Mouse (Mus musculus) erythroblast, embryonic 14.5 days (primary cell): Measurements from ENCODE around the gene Sar1a. TPM values are rescaled to one million over a fixed set of nuclear protein-coding genes. Genes with fewer than 3 reads are reported as not detected.

Source experiments
- H3K27me3 ChIP-seq: 2 replicates; pipeline ENCODE4 v1.6.1; 2012; ENCODE audit warnings: inconsistent platforms; ENCODE audit not compliant: control insufficient read depth
- H3K36me3 ChIP-seq: 2 replicates; pipeline ENCODE4 v1.6.1; 2012; ENCODE audit warnings: mild to moderate bottlenecking, inconsistent platforms; ENCODE audit not compliant: control insufficient read depth
- H3K4me1 ChIP-seq: 2 replicates; pipeline ENCODE4 v1.6.1; 2012; ENCODE audit warnings: inconsistent platforms; ENCODE audit not compliant: control insufficient read depth
- H3K4me3 ChIP-seq: replicated peaks from 2 replicates; pipeline ENCODE3; 2012; ENCODE audit warnings: moderate library complexity, mild to moderate bottlenecking, inconsistent platforms
- H3K9me3 ChIP-seq: 2 replicates; pipeline ENCODE4 v1.6.1; 2012; ENCODE audit warnings: low read length, inconsistent platforms, mixed read lengths; ENCODE audit not compliant: control insufficient read depth
- GATA1 ChIP-seq: IDR thresholded peaks from 2 replicates; pipeline ENCODE4 v1.6.1; 2012; ENCODE audit warnings: low read length, inconsistent platforms, mixed read lengths
- TAL1 ChIP-seq: IDR thresholded peaks from 3 replicates; pipeline ENCODE4 v1.6.1; 2012; ENCODE audit warnings: low read length, inconsistent platforms, mixed read lengths
- polyA plus RNA-seq: library from polyadenylated mRNA; stranded (reverse); fragments of >175 nt; gene quantifications from 2 replicates; pipeline ENCODE4 v1.2.3, GENCODE M21; 2012

Gene Sar1a
- polyA plus RNA-seq, 1 experiment: 2.9 TPM

- Histone ChIP-seq H3K4me1 (peaks cover 38% of the 10 kb centered on the region), H3K27me3 (no peaks in the 10 kb centered on the region), H3K9me3 (no peaks in the 10 kb centered on the region), H3K36me3 (peaks cover 56% of the 10 kb centered on the region), H3K4me3 (peak overlapping the region; percentile 73)
- TF ChIP-seq GATA1: no peak
- no peak for TF ChIP-seq TAL1
Measured at GRCm38 (mm10) chr10:61697028-61697427, 16.9 kb downstream of the Sar1a start.

GRCm38 (mm10) chr10:61704663-61705062 is 24.6 kb downstream of the Sar1a start:
- H3K27me3 ChIP-seq: no peaks in the 10 kb centered on the region
- TF ChIP-seq TAL1 (no peak), GATA1 (no peak)
- no peak overlapping the region for H3K4me3 ChIP-seq
- H3K36me3 ChIP-seq: peaks cover 27% of the 10 kb centered on the region
- no peaks in the 10 kb centered on the region for H3K9me3 ChIP-seq
- peaks cover 3% of the 10 kb centered on the region; the same call in 1 of the 2 replicates for H3K4me1 ChIP-seq

- H3K4me1 ChIP-seq: peaks cover 3% of the 10 kb centered on the region; the same call in 1 of the 2 replicates
- H3K9me3 ChIP-seq: no peaks in the 10 kb centered on the region
- H3K4me3 ChIP-seq: no peak overlapping the region
- no peak for TF ChIP-seq GATA1
- no peak for TF ChIP-seq TAL1
- no peaks in the 10 kb centered on the region; the same call in 1 of the 2 replicates for H3K27me3 ChIP-seq
- H3K36me3 ChIP-seq: peaks cover 18% of the 10 kb centered on the region
Measured at GRCm38 (mm10) chr10:61706412-61707375, 26.6 kb downstream of the Sar1a start.

- H3K36me3 ChIP-seq: no peaks in the 10 kb centered on the region
- peaks cover 21% of the 10 kb centered on the region for H3K4me1 ChIP-seq
Measured at GRCm38 (mm10) chr10:61713601-61714000, 33.5 kb downstream of the Sar1a start.

GRCm38 (mm10) chr10:61714146-61714545 is 34.0 kb downstream of the Sar1a start:
- Histone ChIP-seq H3K4me1 (peaks cover 21% of the 10 kb centered on the region), H3K4me3 (no peak overlapping the region), H3K36me3 (no peaks in the 10 kb centered on the region), H3K9me3 (no peaks in the 10 kb centered on the region), H3K27me3 (no peaks in the 10 kb centered on the region; the same call in 1 of the 2 replicates)
- TF ChIP-seq TAL1: no peak
- TF ChIP-seq GATA1: no peak

More at GRCm38 (mm10) chr10:61713601-61714000, 33.5 kb downstream of the Sar1a start:
- Histone ChIP-seq H3K4me3 (no peak overlapping the region), H3K27me3 (no peaks in the 10 kb centered on the region; the same call in 1 of the 2 replicates), H3K9me3 (no peaks in the 10 kb centered on the region)
- TF ChIP-seq GATA1: no peak
- TF ChIP-seq TAL1: no peak

- no peaks in the 10 kb centered on the region; the same call in 1 of the 2 replicates for H3K27me3 ChIP-seq
- H3K4me1 ChIP-seq: peaks cover 21% of the 10 kb centered on the region
- TF ChIP-seq TAL1 (no peak), GATA1 (no peak)
- H3K9me3 ChIP-seq: no peaks in the 10 kb centered on the region
- H3K36me3 ChIP-seq: no peaks in the 10 kb centered on the region
- H3K4me3 ChIP-seq: peak within 1 kb of the TSS; percentile 64
Measured at GRCm38 (mm10) chr10:61714771-61715461, 34.8 kb downstream of the Sar1a start, which contains the start of gene Aifm2. Aifm2 (plus strand) TSS chr10:61715263.

- H3K27me3 ChIP-seq: no peaks in the 10 kb centered on the region; the same call in 1 of the 2 replicates
- H3K4me3 ChIP-seq: peak overlapping the region; percentile 64
- H3K9me3 ChIP-seq: no peaks in the 10 kb centered on the region
- peaks cover 21% of the 10 kb centered on the region for H3K4me1 ChIP-seq
- TF ChIP-seq TAL1: no peak
- no peak for TF ChIP-seq GATA1
- H3K36me3 ChIP-seq: no peaks in the 10 kb centered on the region
Measured at GRCm38 (mm10) chr10:61715462-61715837, 35.4 kb downstream of the Sar1a start.

- no peak overlapping the region for H3K4me3 ChIP-seq
- H3K36me3 ChIP-seq: no peaks in the 10 kb centered on the region
- H3K4me1 ChIP-seq: peaks cover 21% of the 10 kb centered on the region
- no peaks in the 10 kb centered on the region for H3K27me3 ChIP-seq
- TF ChIP-seq TAL1: no peak
- TF ChIP-seq GATA1: no peak
- no peaks in the 10 kb centered on the region for H3K9me3 ChIP-seq
Measured at GRCm38 (mm10) chr10:61715996-61716864, 36.1 kb downstream of the Sar1a start.
